Mouse (Mus musculus): ENCODE data around the gene Foxp1.

The Foxp1 gene

GRCm38 (mm10) chr6:99436371-99436770 is 86.2 kb downstream of the Foxp1 start:
- no peak for DNase-seq

GRCm38 (mm10) chr6:99435140-99435539 is 87.4 kb downstream of the Foxp1 start:
- DNase-seq: no peak

DNA sequence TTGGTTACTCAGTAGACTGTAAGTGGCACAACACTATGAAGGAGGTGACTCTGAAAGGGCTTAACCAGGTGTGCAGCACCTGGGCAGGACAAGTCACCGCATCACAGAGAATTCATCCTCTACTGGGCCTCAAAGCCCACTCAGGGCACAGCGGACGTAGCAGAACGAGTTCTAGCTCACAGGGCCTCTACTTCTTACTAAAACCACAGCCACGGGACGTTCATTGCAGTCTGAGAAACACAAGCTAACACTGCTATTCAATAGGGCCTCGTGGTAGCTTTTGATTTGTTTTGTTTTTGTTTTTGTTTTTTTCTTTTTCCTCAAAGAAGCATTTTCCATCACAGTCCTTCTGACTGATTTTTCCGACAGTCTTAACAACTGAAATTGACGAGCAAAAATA is 89.5 kb downstream of the Foxp1 start:
- DNase-seq: no peak

GRCm38 (mm10) chr6:99431941-99432340 is 90.6 kb downstream of the Foxp1 start:
- DNase-seq: no peak

DNA sequence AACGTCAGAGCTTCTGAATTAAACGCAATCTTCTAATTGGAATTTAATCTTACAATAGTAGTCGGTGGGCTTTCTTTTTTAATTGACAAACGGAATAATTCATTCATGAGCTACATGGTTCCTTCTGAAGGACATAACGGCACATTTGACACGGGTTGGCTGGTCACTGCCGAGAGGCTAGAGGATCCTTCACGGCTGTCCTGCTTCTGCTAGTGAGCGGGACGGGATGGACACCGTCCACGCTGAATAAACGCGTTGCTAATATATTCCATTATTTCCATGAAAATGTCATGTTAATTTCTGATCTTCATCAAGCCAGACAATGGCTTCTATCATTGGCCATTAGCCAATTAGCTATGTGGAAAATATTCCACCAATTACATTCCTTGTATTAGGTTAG is 92.0 kb downstream of the Foxp1 start:
- no peak for DNase-seq

DNA sequence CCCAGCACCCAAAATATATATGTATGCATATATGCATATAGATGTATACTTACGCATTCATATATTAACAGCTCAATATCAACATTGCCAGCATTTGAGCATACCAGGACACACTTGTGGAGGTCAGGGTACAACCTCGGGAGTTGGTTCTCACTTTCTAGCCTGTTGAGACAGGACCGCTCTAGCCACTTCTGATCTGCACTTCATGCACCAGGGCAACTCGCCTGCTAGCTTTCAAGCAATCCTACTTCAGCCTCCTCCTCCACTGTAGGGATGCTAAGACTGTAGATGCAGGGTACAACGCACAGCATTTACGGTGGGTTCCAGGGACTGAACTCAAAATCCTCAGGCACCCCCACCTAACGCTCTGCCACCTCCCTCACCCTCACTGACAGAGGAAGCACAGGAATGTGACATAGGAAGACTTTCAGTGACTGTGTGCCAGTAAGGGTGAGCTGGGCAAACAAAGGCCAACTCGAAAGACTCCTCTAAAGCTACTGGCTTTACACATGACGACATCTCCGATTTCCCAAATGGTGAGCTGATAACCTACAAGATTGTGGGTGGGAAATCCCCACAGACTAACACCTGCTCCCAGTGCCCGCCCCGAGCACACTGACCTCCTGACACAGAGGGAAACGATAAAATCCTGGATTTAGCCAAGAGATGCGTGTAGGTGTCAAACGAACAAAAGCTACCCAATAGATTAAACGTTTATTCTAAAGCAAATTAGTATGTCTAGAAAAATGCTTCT is 93.0 kb downstream of the Foxp1 start:
- DNase-seq: no peak

GRCm38 (mm10) chr6:99428961-99429360 is 93.6 kb downstream of the Foxp1 start:
- no peak for DNase-seq

DNA sequence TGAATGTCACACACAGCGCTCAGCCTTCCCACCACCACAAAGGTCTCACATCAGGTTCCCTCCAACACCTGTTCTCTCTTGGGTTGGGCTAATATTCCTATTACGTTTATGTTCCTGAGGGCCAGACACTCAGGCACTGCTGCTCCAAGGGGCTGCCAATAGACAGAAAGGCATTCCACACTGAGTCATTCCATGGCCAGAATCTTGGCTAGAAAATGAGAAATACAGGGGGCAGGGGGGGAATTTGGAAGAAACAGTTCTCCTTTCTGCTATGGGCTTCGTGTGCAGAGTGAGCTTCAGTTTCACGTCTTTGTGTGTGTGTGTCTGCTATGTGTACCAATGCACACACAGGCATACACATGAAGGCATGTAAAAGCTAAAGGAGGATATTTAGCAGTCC is 95.2 kb downstream of the Foxp1 start:
- no peak for DNase-seq

DNA sequence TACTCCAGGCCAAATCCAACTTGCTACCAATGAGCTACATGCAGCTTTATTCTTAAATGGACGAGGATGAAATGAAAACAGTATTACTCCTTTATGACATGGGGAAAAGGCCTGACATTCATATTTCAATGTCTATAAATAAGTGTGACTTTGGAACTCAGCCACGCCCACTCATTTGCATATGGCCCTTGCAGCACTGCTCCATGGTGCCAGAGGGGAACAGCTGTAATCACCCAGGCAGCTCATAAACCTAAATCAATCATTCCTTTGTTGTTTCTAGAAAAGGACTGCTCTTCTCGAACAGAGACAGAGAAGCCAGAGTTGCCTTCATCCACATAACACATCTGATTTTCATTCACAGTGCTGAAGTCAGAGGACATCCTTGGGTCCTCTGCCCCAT is 97.5 kb downstream of the Foxp1 start:
- no peak for DNase-seq

DNA sequence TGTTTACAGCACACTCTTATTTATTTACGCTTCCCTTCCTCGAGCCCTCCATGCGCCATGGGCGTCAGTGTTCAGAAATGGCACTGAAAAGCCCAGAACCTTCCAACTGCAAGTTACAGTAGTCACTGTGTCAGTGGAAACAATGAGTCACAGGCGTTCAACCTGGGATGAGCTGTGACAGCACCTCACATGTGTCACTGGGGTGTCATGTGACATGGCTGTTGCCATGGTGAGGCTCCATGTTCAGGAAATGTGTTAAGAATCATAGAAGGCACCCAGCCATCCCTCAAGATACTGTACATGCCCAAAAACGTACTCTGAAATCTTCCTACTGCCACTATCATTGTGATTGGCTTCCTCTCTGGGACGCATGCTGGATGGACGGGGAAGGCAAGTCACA is 101.9 kb downstream of the Foxp1 start:
- DNase-seq: no peak

- no peak for DNase-seq
These were observed 109.9 kb downstream of the Foxp1 start for GRCm38 (mm10) chr6:99412598-99412997.

- no peak for DNase-seq
These were observed 112.9 kb downstream of the Foxp1 start for GRCm38 (mm10) chr6:99409602-99410001.

DNA sequence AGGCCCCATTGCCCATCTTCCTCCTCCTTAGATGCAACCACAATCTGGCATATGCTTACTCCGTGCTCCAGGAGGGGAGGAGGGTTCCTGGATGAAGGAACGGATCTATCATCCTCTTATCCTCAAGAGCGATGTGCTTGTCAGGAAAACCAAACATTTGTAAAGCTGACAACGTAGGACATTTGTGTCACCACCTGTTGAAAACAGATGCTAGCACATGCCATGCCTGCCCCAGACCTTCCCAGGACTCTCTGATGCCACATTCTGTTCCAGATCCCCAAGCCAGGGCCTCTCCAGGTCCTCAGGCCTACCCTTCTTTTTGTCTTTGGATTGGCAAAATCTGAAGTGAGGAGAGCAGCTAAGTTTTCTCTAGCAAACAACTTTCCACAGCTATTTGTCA is 113.6 kb downstream of the Foxp1 start:
- DNase-seq: no peak

GRCm38 (mm10) chr6:99403755-99404390 is 118.6 kb downstream of the Foxp1 start:
- no peak for DNase-seq

DNA sequence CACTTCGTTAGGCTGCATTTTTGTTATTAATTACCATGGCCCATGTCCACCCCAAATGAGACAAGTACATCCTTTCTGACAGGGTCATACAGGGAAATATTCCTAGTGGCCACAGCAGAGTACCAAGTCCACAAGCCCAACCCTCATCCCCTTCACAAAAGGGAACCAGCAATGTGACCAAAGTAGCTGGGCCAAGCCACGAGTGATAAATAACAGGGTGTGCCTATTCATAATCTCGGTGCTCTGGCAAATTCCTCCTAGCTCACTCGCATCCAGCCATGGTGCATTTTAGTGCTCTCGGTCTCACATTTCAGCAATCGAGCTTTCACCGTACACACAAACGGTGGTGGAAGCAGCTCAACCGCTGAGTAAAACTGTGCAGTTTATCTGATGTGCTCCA is 119.6 kb downstream of the Foxp1 start:
- no peak for DNase-seq

- DNase-seq: no peak
These were observed 120.2 kb downstream of the Foxp1 start for GRCm38 (mm10) chr6:99402370-99402769.

DNA sequence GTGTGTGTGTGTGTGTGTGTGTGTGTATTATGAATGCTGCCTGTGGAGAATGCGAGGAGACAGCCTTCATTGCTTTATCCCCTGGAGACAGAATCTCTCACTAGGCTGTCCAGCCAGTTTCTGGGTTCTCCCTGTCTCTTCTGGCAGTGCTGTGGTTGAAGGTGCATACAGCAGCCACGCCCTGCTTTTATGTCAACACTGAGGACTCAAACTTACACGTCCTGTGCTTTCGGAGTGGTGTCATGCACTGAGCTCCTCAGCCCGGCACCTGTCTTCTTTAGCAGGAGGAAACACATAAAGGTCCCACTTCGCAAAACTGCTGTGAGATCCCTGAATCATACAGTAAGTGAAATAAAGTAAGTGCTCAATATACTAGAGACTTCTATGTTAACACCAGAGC is 120.7 kb downstream of the Foxp1 start:
- no peak for DNase-seq

GRCm38 (mm10) chr6:99401211-99401610 is 121.3 kb downstream of the Foxp1 start:
- no peak for DNase-seq

GRCm38 (mm10) chr6:99395745-99396144 is 126.8 kb downstream of the Foxp1 start:
- no peak for DNase-seq

- no peak for DNase-seq
These were observed 127.7 kb downstream of the Foxp1 start for GRCm38 (mm10) chr6:99394801-99395200.

DNA sequence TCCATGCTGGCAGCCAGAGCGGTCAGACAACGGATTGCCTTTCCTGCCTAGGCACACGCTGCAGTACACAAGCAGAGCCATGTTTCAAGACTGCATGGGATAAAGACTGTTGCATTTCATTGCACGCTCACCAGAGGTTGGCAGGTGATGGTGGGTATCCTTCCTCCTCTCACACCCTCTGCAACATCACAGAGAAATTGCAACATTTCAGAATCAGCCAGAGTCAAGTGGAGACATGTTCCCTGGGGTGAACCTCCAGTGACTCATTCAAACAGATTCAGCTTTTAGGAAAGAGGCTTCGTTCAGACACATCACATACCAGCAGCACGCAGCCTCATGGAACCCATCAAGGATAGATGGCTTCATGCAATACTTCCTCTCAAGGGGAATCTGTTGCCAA is 130.0 kb downstream of the Foxp1 start:
- no peak for DNase-seq

DNA sequence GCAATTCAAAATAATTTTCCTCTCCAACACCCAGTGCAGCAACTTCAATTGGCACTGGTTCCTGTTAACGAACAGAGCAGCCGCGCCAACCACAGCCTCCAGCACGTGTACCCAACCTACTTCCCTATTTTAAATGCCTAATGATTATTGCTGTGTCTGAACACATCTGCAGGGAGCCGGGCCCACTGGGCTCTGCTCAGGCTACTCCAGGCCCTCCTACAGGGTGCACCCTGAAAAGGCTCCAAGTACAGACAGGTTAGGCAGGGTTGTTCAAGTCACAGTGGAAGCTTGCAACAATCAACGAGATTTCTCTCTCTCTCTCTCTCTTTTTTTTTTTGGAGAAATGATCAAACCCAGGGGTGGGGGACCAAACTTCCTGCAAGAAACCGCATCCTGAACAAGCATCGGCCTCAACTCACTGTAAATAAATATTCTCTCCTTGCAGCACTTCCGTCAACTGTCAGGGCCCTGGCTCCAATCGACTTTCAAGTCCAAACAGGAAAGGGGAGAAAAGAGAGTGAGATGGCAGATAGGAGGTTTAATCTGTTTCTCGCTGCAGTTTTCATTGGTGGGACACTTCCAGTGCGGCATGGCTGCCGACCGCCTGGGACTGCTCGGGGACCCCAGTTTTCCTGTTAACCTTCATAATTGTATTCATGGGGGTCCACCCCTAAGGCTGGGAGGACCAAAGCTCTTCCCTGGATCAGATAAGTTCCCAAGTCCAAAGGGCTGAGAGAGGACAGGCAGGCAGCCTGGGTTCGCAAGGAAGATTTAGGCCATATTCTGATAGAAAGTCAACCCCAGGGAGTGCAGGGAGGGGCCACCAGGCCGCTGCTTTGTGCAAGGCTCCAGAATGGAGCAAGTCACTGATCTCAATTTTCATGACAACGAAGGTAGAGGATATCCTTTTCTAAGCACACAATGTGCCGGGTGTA is 133.5 kb downstream of the Foxp1 start:
- DNase-seq: peak in 1 of 2 experiments; percentile 24

DNA sequence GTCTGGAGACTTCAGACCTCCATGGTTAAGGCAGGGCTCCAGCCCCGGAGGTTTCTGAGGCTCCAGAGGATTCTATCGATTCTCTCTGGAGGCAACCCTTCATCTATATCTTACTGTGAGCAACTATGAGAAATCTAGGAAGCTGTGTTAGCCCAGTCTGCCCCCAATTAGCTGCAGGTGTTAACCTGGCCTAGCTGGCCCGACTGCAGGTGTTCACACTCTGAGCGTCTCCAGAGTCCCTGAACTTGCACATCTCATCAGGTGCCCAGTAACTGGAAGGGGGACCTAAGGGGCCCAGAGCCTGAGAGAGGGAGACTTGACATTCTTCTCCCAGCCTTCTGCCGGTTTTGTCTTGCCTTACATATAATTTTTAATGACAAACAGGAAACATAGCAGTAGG is 134.5 kb downstream of the Foxp1 start:
- no peak for DNase-seq

Data from kidney, adult 8-10 months (tissue).